Mouse (Mus musculus) myocyte (in vitro differentiated cells): ENCODE results near the gene Serpinb9. TPM values are rescaled to one million over a fixed set of nuclear protein-coding genes. Genes with fewer than 3 reads are reported as not detected.
"Not testable (repeated sequence)": the region's sequence is repeated elsewhere in the genome, so short reads cannot be mapped to it uniquely, and the experiment has no call there.

Experiments used
- H3K27me3 ChIP-seq: one replicate; pipeline ENCODE4 v1.6.1; 2011; ENCODE audit not compliant: control insufficient read depth, insufficient read depth, insufficient read length
- H3K36me3 ChIP-seq: one replicate; pipeline ENCODE4 v1.6.1; 2011; ENCODE audit not compliant: control insufficient read depth, insufficient read depth
- H3K4me2 ChIP-seq: one replicate; pipeline ENCODE4 v1.6.1; 2011; ENCODE audit warnings: low read depth, control low read depth
- H3K4me3 ChIP-seq: one replicate; pipeline ENCODE4 v1.5.1; 2011; ENCODE audit warnings: mild to moderate bottlenecking, control low read depth, moderate library complexity
- H3K79me2 ChIP-seq: one replicate; pipeline ENCODE4 v1.6.1; 2011; ENCODE audit not compliant: control insufficient read depth, insufficient read depth
- H3ac ChIP-seq: one replicate; pipeline ENCODE4 v1.6.1; 2011; ENCODE audit not compliant: control insufficient read depth, insufficient read length
- CEBPB ChIP-seq: IDR thresholded peaks from 2 replicates; pipeline ENCODE4 v1.6.1; 2011; ENCODE audit warnings: mild to moderate bottlenecking, moderate library complexity; ENCODE audit not compliant: poor library complexity, insufficient read depth, severe bottlenecking
- E2F4 ChIP-seq: IDR thresholded peaks from one replicate; pipeline ENCODE4 v1.6.1; 2011; ENCODE audit warnings: mild to moderate bottlenecking, control low read depth, moderate library complexity; ENCODE audit not compliant: insufficient read depth
- MAX ChIP-seq: IDR thresholded peaks from one replicate; pipeline ENCODE4 v1.6.1; 2011; ENCODE audit warnings: low read depth, mild to moderate bottlenecking, control low read depth
- MYOD1 ChIP-seq, 3 experiments: IDR thresholded peaks; one replicate each; pipeline ENCODE4 v1.6.1; 2011; ENCODE audit warnings: control low read depth in 2 of 3, low read depth in 2 of 3, mild to moderate bottlenecking in 2 of 3, moderate library complexity in 1 of 3; ENCODE audit not compliant: insufficient read length in 2 of 3, control insufficient read depth in 1 of 3
- MYOG ChIP-seq, 3 experiments: IDR thresholded peaks; one replicate each; pipeline ENCODE4 v1.6.1; 2011; ENCODE audit warnings: control low read depth in 2 of 3, low read depth in 2 of 3, mild to moderate bottlenecking in 2 of 3; ENCODE audit not compliant: insufficient read length in 2 of 3, control insufficient read depth in 1 of 3, insufficient read depth in 1 of 3
- POLR2A ChIP-seq: IDR thresholded peaks from one replicate; pipeline ENCODE4 v1.6.1; 2011; ENCODE audit warnings: low read depth, mild to moderate bottlenecking, control low read depth, moderate library complexity; ENCODE audit not compliant: insufficient read length
- POLR2AphosphoS2 ChIP-seq: IDR thresholded peaks from one replicate; pipeline ENCODE4 v1.6.1; 2011; ENCODE audit warnings: low read depth, control low read depth; ENCODE audit not compliant: insufficient read length
- REST ChIP-seq: IDR thresholded peaks from one replicate; pipeline ENCODE4 v1.6.1; 2011; ENCODE audit warnings: mild to moderate bottlenecking, control low read depth, moderate library complexity; ENCODE audit not compliant: insufficient read depth, insufficient read length
- SRF ChIP-seq: IDR thresholded peaks from one replicate; pipeline ENCODE4 v1.6.1; 2011; ENCODE audit warnings: low read depth; ENCODE audit not compliant: control insufficient read depth, insufficient read length
- TCF12 ChIP-seq: IDR thresholded peaks from one replicate; pipeline ENCODE4 v1.6.1; 2011; ENCODE audit warnings: mild to moderate bottlenecking, control low read depth; ENCODE audit not compliant: poor library complexity, insufficient read depth, severe bottlenecking
- TCF3 ChIP-seq: IDR thresholded peaks from one replicate; pipeline ENCODE4 v1.6.1; 2011; ENCODE audit warnings: low read depth, control low read depth; ENCODE audit not compliant: insufficient read length
- USF1 ChIP-seq: IDR thresholded peaks from one replicate; pipeline ENCODE4 v1.6.1; 2011; ENCODE audit warnings: low read depth, mild to moderate bottlenecking, control low read depth, moderate library complexity
- polyA plus RNA-seq: library from polyadenylated mRNA; unstranded; fragments of >200 nt; fragmentation: generic; extraction: Trizol; gene quantifications from one replicate; pipeline ENCODE4 v1.2.1, GENCODE M21; 2012; ENCODE audit warnings: missing spikeins

Gene Serpinb9
- polyA plus RNA-seq, 1 experiment = 7.2 TPM

DNA sequence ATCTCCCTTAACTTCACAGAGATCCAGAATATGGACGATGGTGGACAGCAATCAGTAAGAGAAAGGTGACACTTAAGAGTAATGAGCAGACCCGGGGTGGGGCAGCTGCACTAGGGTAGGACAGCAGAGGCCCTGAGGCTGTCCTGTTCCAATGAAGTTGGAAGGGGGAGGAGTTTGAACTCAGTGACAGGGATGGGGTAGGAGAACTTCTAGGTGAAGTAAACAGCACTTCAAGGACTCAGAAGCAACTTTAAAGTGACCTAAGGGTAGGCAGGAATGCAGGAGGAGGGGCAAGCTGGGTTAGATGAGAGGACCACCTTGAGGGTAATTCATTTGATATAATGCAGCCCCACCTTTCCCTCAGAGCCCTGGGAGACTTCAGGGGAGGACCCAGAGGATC is 25.1 kb downstream of the Serpinb9 start:
- Histone ChIP-seq H3K36me3 (no peaks in the 10 kb centered on the region), H3ac (no peak overlapping the region), H3K79me2 (no peaks in the 10 kb centered on the region), H3K4me2 (peak overlapping the region; percentile 36), H3K27me3 (no peaks in the 10 kb centered on the region), H3K4me3 (no peak overlapping the region)
- TF ChIP-seq CEBPB (no peak), POLR2A (no peak), MYOG (IDR thresholded peaks at IDR 0.05; ENCODE audit: control insufficient read depth in 1 of 3, insufficient read depth in 1 of 3, insufficient read length in 2 of 3, low read depth in 2 of 3) (no peak), TCF12 (no peak), POLR2AphosphoS2 (no peak), USF1 (no peak), SRF (no peak), TCF3 (no peak), MYOD1 (IDR thresholded peaks at IDR 0.05; ENCODE audit: control insufficient read depth in 1 of 3, insufficient read length in 2 of 3, low read depth in 2 of 3) (no peak), REST (no peak), E2F4 (no peak), MAX (no peak)

DNA sequence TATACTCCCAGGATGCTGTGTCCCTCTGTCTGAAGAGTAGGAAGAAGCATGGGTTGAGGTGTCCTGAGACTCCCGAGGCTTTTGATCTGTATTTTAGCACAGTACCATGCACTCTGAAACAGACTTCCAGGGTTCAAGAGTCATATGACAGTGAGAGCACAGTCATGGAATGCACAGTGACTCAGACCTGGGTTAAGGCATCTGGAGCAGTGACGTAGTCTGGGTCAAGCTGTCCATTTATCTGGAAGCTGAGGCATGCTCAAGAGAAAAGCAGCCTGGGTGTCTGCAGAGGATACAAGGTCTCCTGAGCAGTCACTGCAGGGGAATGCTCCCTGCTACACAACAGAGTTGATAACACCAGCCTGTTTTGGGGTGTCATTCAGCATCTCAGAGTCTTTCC is 25.5 kb downstream of the Serpinb9 start:
- H3K36me3 ChIP-seq = no peaks in the 10 kb centered on the region
- peak overlapping the region; percentile 36 for H3K4me2 ChIP-seq
- no peak overlapping the region for H3K4me3 ChIP-seq
- H3K27me3 ChIP-seq = no peaks in the 10 kb centered on the region
- TF ChIP-seq REST = no peak
- no peak for TF ChIP-seq E2F4
- TF ChIP-seq POLR2A = no peak
- no peak for TF ChIP-seq POLR2AphosphoS2
- no peak for TF ChIP-seq TCF12
- TF ChIP-seq TCF3 = no peak
- peak in 1 of 3 experiments; percentile 7 for TF ChIP-seq MYOD1 (IDR thresholded peaks at IDR 0.05; ENCODE audit: control insufficient read depth in 1 of 3, insufficient read length in 2 of 3, low read depth in 2 of 3)
- no peak for TF ChIP-seq MYOG (IDR thresholded peaks at IDR 0.05; ENCODE audit: control insufficient read depth in 1 of 3, insufficient read depth in 1 of 3, insufficient read length in 2 of 3, low read depth in 2 of 3)
- TF ChIP-seq SRF = no peak
- peak; percentile 38 for TF ChIP-seq USF1
- no peak for TF ChIP-seq CEBPB
- TF ChIP-seq MAX = no peak
- no peaks in the 10 kb centered on the region for H3K79me2 ChIP-seq
- no peak overlapping the region for H3ac ChIP-seq

DNA sequence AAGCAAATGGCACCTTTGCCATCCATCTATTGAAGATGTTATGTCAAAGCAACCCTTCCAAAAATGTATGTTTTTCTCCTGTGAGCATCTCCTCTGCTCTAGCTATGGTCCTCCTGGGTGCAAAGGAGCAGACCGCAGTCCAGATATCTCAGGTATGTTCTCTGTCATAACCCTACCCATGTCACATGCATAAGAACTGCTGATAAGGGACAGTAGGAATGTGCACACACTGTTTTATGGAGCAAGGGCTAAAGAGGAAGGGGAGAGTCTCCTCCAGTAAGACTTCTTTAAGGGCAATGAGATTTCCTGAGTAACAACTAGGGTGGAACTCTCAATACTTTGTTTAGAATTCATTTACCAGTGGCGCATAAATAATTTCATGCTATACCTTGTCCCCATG is 26.4 kb downstream of the Serpinb9 start:
- H3K4me2 ChIP-seq, H3K4me3 ChIP-seq, H3K79me2 ChIP-seq, H3ac ChIP-seq, H3K36me3 ChIP-seq, H3K27me3 ChIP-seq: not testable (repeated sequence)

DNA sequence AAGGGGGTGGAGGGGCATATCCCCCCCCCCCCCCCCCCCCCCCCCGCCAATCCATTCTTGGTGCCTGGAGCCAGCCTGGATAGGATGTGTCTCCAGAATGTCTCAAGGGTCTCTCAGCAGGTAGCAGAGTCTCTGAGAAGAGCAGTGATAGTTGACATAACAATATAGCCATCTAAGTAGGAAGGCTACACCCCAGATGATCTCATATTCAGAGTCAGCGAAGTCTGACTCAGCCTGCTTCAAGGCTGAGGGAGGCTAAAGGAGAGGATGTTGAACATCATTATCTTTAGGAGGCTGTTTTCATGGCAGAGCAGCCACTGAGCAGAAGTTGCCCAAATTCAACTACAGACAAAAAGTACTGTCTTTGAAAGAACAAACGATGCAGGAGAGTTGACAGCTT is 27.2 kb downstream of the Serpinb9 start:
- no peak for TF ChIP-seq REST
- TF ChIP-seq E2F4 = no peak
- no peak for TF ChIP-seq USF1
- no peak for TF ChIP-seq TCF3
- no peak for TF ChIP-seq SRF
- H3K36me3 ChIP-seq = no peaks in the 10 kb centered on the region
- no peak overlapping the region for H3K4me2 ChIP-seq
- no peaks in the 10 kb centered on the region for H3K79me2 ChIP-seq
- H3K4me3 ChIP-seq = no peak overlapping the region
- no peak overlapping the region for H3ac ChIP-seq
- H3K27me3 ChIP-seq = no peaks in the 10 kb centered on the region

DNA sequence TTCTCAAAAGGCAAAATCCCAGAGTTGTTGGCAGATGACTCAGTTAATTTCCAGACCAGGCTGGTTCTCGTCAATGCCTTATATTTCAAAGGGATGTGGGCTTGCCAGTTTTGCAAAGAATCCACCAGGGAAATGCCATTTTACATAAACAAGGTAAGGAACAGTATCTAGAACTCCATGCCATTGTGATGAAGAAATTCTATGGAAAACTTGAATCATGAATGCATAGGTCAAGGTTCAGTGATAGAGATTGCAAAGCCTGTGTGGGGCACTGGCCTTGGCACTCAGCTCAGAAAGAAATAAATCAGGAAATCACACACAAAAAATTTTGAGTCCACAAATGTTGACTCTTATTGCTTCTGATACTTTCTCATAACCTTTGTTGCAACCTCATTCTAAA is 32.5 kb downstream of the Serpinb9 start:
- Histone ChIP-seq H3K36me3 (no peaks in the 10 kb centered on the region), H3K79me2 (no peaks in the 10 kb centered on the region), H3K4me3 (no peak overlapping the region), H3K27me3 (no peaks in the 10 kb centered on the region), H3K4me2 (no peak overlapping the region), H3ac (no peak overlapping the region)
- no peak for TF ChIP-seq USF1
- TF ChIP-seq TCF12 = no peak
- TF ChIP-seq SRF = no peak
- no peak for TF ChIP-seq REST
- no peak for TF ChIP-seq CEBPB
- TF ChIP-seq POLR2AphosphoS2 = no peak
- TF ChIP-seq E2F4 = no peak
- no peak for TF ChIP-seq POLR2A
- TF ChIP-seq MYOD1 (IDR thresholded peaks at IDR 0.05; ENCODE audit: control insufficient read depth in 1 of 3, insufficient read length in 2 of 3, low read depth in 2 of 3) = no peak
- TF ChIP-seq MAX = no peak
- no peak for TF ChIP-seq TCF3
- TF ChIP-seq MYOG (IDR thresholded peaks at IDR 0.05; ENCODE audit: control insufficient read depth in 1 of 3, insufficient read depth in 1 of 3, insufficient read length in 2 of 3, low read depth in 2 of 3) = no peak
